Mouse (Mus musculus) CD8-positive naive resting alpha-beta T cell, adult 2 months (primary cell): ENCODE results near the gene Fxyd4.

Source experiments
- DNase-seq, 2 experiments: peaks; one replicate each; pipeline ENCODE4 v3.0.0; 2022; ENCODE audit warnings: low read depth in 2 of 2, low spot score in 2 of 2

Fxyd4 gene

DNA sequence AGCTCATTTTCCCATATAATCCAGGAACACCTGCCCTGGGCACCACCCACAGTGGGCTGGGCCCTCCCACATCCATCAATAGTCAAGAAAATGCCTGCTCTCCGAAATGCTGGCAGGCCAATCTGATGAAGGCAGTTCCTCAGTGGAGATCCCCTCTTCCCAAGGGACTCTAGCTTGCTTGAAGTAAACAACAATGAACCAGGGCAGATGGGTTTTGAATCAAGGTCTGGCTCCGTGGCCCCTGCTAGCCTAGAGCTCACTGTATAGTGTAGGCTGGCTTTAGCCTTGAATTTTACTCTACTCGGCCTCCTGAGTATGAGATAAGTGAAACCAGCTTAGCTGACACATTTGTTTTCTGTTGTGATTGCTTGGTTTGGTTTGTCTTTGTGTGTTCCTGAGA lies 45.1 kb downstream of the Fxyd4 start:
- no peak for DNase-seq

GRCm38 (mm10) chr6:117891369-117892160 lies 45.9 kb downstream of the Fxyd4 start:
- DNase-seq = peak in 1 of 2 experiments; percentile 27

DNA sequence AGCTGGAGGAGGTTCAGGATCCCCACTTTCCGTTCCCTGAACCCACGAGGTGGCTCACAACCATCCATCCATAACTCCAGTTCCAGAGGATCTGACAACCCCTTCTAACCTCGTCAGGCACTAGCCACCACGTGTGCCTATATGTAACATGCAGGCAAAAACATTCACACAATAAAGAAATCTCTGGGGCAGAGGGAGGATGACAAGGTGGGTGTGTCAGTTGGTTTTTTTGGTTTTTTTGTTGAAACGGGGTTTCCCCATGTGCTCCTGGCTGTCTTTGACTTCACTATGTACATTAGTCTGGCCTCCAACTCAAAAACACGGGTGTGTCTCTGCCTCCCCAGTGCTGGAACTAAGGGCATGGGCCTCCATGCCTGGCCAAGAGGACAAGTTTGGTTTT lies 47.2 kb downstream of the Fxyd4 start:
- peak; percentile 58 to 64 for DNase-seq

GRCm38 (mm10) chr6:117888642-117889096 lies 48.8 kb downstream of the Fxyd4 start:
- DNase-seq = no peak

- DNase-seq = no peak
Measured at GRCm38 (mm10) chr6:117888032-117888431, 49.5 kb downstream of the Fxyd4 start.

DNA sequence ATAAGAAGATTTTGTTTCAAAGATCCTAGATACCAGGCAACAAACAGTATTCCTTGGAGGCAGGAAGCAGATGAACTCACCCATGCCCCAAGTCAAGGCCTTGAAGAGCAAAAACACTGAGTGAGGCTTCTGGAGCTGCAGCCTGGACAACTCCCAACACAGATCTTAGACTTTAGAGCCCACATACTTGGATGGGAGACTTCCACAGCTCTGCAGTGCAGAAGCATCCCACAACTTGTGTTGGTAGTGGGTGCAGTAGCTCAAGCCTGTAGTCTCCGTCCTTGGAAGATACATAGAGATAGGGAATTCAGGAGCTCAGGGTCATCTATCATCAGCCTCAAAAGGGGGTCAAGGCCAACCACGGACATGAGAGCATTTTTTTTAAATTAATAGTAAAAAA lies 51.5 kb downstream of the Fxyd4 start:
- DNase-seq = no peak
